Mouse (Mus musculus) embryonic facial prominence, embryonic 10.5 days (tissue): ENCODE data around the gene Lrrc61. TPM values are rescaled to one million over a fixed set of nuclear protein-coding genes. Genes with fewer than 3 reads are reported as not detected.
"Not testable (repeated sequence)": the region's sequence is repeated elsewhere in the genome, so short reads cannot be mapped to it uniquely, and the experiment has no call there.

Experiments
- DNase-seq: peaks from one replicate; pipeline ENCODE4 v3.0.0-alpha.2; 2017; ENCODE audit warnings: low spot score
- H3K27ac ChIP-seq: fragments of 300-500 bp; sonication (generic); replicated peaks from 2 replicates; pipeline ENCODE4 v1.5.1; 2016; ENCODE audit warnings: mild to moderate bottlenecking
- H3K27me3 ChIP-seq: fragments of 300-500 bp; sonication (generic); replicated peaks from 2 replicates; pipeline ENCODE4 v1.6.1; 2016; ENCODE audit warnings: low read depth, mild to moderate bottlenecking; ENCODE audit not compliant: poor library complexity, severe bottlenecking
- H3K36me3 ChIP-seq: fragments of 300-500 bp; sonication (generic); replicated peaks from 2 replicates; pipeline ENCODE4 v1.6.1; 2016; ENCODE audit warnings: mild to moderate bottlenecking, moderate library complexity
- H3K4me1 ChIP-seq: fragments of 300-500 bp; sonication (generic); 2 replicates; pipeline ENCODE4 v1.6.1; 2016
- H3K4me3 ChIP-seq: fragments of 300-500 bp; sonication (generic); 2 replicates; pipeline ENCODE4 v1.5.1; 2016; ENCODE audit warnings: mild to moderate bottlenecking, moderate library complexity
- H3K9me3 ChIP-seq: fragments of 300-500 bp; sonication (generic); 2 replicates; pipeline ENCODE4 v1.6.1; 2016; ENCODE audit warnings: mild to moderate bottlenecking
- WGBS: fragments of 180-500 bp; shearing (Covaris S2); methylation state at CpG from one replicate; pipeline ENCODE4 v1.1.7; 2016; 5-methylcytosine and 5-hydroxymethylcytosine counted together
- polyA plus RNA-seq: library from polyadenylated mRNA; unstranded; fragments of >200 nt; fragmentation: Nextera tagmentation; extraction: Ambion mirVana; gene quantifications from 2 replicates; pipeline ENCODE4 v1.2.1, GENCODE M21; 2016

Gene Lrrc61
- polyA plus RNA-seq, result 17.7 and 18.9 TPM in 2 replicates

DNA sequence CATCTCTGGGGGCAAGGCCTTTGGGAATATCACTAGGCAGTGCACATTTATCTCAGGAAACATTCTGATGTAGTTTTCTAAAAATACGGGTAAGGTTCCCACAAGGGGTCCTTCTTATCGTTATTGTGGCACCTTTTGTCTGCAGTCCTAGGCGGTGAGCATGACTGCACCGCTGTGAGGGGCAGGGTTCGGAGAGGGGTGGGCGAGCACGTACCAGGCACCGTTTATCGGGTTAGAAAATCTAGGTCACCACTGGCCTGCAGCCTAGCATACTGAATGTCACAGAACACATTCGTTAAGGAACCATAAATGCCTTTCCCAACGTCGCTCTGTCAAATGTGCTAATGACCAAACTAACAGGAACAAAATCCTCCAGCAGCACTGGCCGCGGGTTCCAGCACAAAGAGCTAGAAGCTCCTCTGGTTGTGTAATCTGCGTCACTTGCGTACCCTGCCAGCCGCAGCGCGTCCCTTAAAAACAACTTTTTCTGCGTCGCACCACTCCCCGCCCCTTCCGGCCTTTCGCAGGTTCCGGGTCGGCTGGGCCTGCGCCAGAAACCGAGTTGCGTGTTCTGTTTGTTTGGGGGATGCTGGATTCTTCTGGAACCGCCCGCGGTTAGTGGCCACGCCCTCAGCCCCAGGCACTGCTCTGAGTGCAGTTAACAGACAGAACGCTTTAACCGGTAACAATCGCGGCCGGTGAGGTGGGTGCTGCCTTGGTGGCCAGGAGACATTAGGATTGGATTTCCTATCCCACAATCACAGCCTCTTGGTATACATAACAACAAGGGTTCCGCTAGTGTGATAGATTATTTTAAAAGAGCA lies at the start of gene Lrrc61:
Gene Lrrc61, plus strand, starts transcription at position 517 of the 824 bp plus-strand sequence.
- Histone ChIP-seq H3K4me1 (peaks cover 19% of the 10 kb centered on the region), H3K27me3 (no peaks in the 10 kb centered on the region), H3K9me3 (no peaks in the 10 kb centered on the region), H3K36me3 (peaks cover 17% of the 10 kb centered on the region), H3K4me3 (peak within 1 kb of the TSS; percentile 63), H3K27ac (peak within 1 kb of the TSS; percentile 93)
- peak; percentile 93 for DNase-seq
- 1% methylated on average over 39 of the region's 39 CpGs for WGBS

DNA sequence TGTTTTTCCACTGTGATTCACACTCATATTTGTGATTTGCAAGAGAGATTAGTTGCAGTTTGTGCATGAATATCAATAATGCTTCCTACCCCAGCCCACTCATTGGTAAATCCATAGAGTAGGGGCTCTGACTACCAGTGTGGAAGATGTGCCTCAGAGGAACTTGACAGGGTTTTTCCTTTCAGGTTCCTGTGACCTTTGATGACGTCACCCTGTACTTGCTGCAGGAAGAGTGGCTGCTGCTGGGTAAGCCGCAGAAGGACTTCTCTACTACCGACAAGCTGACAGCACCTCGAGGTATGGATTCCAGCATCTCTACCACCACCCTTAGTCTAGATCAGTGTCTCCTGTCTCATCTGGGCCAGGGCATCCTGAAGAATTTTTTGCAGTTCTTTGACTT lies 46.5 kb upstream of the Lrrc61 start:
- peaks cover 34% of the 10 kb centered on the region for H3K36me3 ChIP-seq
- H3K4me1 ChIP-seq, result peaks cover 12% of the 10 kb centered on the region
- 86% methylated on average over 4 of the region's 4 CpGs for WGBS
- H3K4me3 ChIP-seq, result no peak overlapping the region
- H3K27ac ChIP-seq, result no peak overlapping the region
- no peaks in the 10 kb centered on the region for H3K9me3 ChIP-seq
- DNase-seq, result no peak
- no peaks in the 10 kb centered on the region for H3K27me3 ChIP-seq

DNA sequence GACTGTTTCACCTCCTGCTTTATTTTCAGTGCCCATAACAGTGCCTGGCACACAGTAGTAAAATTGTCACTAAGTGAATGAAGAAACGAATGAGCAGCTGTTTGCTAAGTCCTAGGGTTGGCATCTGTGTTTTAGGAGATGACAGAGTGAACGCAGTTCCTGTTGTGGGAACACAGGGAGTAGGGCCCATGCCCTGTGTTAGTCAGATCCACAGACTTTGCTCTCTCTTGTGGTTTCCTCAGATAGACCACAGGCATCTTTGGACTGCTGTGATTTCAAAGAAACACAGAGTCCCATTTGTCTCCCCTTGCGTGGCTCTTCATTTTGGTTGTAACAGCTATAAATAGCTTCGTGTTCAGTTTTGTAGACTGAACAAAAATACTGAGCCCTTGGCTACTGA lies 44.2 kb upstream of the Lrrc61 start:
- H3K4me3 ChIP-seq, result no peak overlapping the region
- no peak overlapping the region for H3K27ac ChIP-seq
- H3K9me3 ChIP-seq, result no peaks in the 10 kb centered on the region
- 88% methylated on average over 4 of the region's 4 CpGs for WGBS
- no peak for DNase-seq
- H3K36me3 ChIP-seq, result peaks cover 57% of the 10 kb centered on the region
- no peaks in the 10 kb centered on the region for H3K27me3 ChIP-seq
- peaks cover 3% of the 10 kb centered on the region; the same call in 1 of the 2 replicates for H3K4me1 ChIP-seq

DNA sequence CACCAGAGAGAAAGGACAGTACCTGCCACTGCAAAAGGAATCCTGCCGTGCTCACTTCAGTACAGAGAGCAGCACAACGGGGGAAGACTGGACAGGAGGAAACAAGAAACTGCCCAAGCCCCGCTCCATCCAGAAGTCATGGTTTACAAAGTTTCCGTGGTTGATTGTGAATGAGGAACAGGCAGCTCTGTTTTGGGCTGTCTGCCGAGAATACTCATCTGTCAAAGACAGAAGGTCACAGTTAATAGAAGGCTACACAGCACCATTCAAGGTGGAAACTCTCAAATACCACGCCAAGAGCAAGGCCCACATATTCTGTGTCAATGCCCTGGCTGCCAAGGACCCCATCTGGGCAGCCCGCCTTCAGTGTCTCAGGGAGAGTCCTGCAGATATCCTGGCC lies 42.7 kb upstream of the Lrrc61 start:
- WGBS, result 90% methylated on average over 7 of the region's 7 CpGs
- H3K36me3 ChIP-seq, result peaks cover 72% of the 10 kb centered on the region

DNA sequence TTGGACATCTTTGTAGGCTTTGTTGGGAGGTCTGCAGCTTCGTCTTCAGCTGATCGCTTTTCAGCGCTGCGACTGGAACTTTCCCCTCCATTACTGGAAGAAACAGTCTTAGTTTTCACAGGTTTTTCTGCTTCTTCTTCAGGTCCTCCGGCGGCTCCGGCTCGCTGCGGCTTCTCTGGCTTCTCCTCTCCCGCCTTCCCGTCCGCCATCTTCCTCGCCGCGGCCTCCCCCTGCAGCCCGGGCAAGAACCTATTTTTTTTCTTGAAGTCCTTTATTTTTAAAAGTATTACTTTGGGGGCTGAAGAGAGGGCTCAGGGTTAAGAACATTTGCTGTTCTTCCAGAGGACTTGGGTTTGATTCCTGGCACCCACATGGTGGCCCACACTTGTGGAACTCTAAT lies 29.7 kb upstream of the Lrrc61 start:
- H3K36me3 ChIP-seq, result peaks cover 28% of the 10 kb centered on the region
- not testable (repeated sequence) for DNase-seq, H3K27me3 ChIP-seq, H3K4me1 ChIP-seq, H3K27ac ChIP-seq, H3K4me3 ChIP-seq, H3K9me3 ChIP-seq
- WGBS, result 96% methylated on average over 16 of the region's 16 CpGs

More for the DNA sequence above, 42.7 kb upstream of the Lrrc61 start:
- no peak for DNase-seq
- no peak overlapping the region for H3K4me3 ChIP-seq
- no peaks in the 10 kb centered on the region for H3K27me3 ChIP-seq
- no peak overlapping the region for H3K27ac ChIP-seq
- no peaks in the 10 kb centered on the region for H3K4me1 ChIP-seq
- H3K9me3 ChIP-seq, result no peaks in the 10 kb centered on the region

DNA sequence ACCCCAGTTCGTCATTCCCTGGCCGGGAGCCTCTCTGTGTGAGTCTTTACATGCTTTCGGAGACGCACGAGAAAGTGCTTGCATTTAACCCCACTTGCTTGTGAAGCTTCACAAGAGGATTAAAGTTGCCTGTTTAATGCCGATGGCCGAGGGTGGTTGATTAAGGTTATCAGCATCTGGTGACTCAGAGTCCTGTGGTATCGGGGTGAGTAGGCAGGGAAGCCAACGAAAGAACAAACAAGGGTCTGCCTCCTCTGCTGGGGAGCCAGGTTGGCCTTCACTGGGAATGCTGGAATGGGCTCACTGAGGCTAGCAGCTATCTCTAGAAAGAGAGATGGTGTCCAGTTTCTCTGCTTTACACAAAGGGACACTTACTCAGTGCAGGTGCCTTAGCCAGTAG lies 26.7 kb upstream of the Lrrc61 start:
- Histone ChIP-seq H3K27me3 (no peaks in the 10 kb centered on the region), H3K36me3 (peaks cover 51% of the 10 kb centered on the region), H3K27ac (no peak overlapping the region), H3K4me1 (no peaks in the 10 kb centered on the region), H3K4me3 (no peak overlapping the region), H3K9me3 (no peaks in the 10 kb centered on the region)
- WGBS, result 91% methylated on average over 9 of the region's 9 CpGs
- DNase-seq, result no peak

DNA sequence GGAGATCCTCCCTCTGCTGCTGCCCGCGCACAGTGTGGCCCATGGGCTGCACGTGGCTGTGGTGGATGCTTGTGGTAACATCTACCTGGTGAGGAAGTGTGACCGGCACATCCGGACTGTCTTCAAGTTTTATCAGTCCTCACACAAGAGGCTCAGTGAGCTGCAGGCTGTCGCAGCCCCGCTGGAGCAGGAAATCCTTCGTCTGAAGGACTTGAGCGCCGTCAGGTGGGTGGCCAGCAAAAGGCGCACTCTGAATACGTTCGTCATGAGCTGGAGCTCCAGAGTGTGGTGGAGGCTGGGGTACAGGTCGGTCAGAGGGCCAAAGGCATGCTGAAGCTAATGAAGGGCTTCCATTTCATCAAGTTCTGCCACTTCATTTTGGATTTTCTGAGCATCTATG lies 25.3 kb upstream of the Lrrc61 start:
- Histone ChIP-seq H3K4me3 (no peak overlapping the region), H3K27ac (no peak overlapping the region), H3K4me1 (no peaks in the 10 kb centered on the region), H3K27me3 (no peaks in the 10 kb centered on the region), H3K9me3 (no peaks in the 10 kb centered on the region), H3K36me3 (peaks cover 51% of the 10 kb centered on the region)
- 75% methylated on average over 14 of the region's 14 CpGs for WGBS
- peak; percentile 17 for DNase-seq

DNA sequence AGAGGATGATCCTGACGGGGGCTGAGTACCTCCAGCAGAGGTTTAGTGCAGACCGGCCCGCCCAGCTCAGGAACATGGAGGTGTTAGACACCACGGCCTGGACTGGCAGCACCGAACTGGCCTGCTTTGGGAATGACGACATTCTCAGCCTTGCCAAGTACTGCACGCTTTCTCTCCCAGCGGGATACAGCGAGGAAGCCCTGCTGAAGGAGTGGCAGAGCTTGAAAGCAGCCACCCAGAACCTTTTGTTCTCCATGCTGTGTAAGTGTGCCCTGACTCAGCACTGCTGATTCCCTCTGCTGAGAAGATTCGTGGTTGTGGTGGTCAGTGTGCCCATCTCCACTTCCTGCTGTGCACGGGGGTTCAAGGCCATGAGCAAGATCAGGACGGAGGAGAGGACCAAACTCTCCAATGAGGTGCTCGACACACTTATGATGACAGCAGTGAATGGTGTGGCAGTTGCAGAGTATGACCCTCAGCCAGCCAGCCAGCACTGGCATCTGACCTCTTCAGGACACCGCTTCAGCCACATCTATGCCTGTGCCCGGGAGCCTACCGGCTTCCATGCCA lies 24.6 kb upstream of the Lrrc61 start:
- H3K4me3 ChIP-seq, result no peak overlapping the region
- WGBS, result 92% methylated on average over 16 of the region's 16 CpGs
- H3K4me1 ChIP-seq, result no peaks in the 10 kb centered on the region
- peaks cover 50% of the 10 kb centered on the region for H3K36me3 ChIP-seq
- DNase-seq, result no peak
- 0 out of 2 replicates have a peak, but pooled peaks cover 1% of the 10 kb centered on the region for H3K27me3 ChIP-seq
- H3K9me3 ChIP-seq, result no peaks in the 10 kb centered on the region
- H3K27ac ChIP-seq, result no peak overlapping the region

DNA sequence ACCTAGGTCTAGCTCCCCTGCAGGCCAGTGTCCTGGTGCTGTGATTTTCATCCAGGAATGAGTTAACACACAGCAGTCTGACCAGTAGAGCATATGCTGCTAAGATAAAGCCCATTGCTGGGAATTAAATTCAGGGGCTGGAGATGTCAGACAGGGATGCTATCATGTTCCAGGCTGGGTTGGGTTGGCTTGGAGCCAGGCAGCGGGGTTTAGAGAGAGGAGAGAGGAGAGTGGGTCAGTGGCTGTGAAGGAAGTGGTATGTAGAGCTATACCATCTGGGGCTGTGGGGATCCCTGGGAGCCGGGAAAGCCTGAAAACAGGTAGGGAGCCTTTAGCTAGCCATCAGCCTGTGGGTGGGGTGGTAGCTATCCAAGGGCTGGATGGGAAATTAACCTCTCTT lies 23.7 kb upstream of the Lrrc61 start:
- no peaks in the 10 kb centered on the region for H3K9me3 ChIP-seq
- no peaks in the 10 kb centered on the region for H3K4me1 ChIP-seq
- DNase-seq, result no peak
- H3K27me3 ChIP-seq, result 0 out of 2 replicates have a peak, but pooled peaks cover 6% of the 10 kb centered on the region
- H3K4me3 ChIP-seq, result no peak overlapping the region
- WGBS, result 80% methylated on average over 2 of the region's 2 CpGs
- H3K27ac ChIP-seq, result no peak overlapping the region
- H3K36me3 ChIP-seq, result peaks cover 45% of the 10 kb centered on the region

DNA sequence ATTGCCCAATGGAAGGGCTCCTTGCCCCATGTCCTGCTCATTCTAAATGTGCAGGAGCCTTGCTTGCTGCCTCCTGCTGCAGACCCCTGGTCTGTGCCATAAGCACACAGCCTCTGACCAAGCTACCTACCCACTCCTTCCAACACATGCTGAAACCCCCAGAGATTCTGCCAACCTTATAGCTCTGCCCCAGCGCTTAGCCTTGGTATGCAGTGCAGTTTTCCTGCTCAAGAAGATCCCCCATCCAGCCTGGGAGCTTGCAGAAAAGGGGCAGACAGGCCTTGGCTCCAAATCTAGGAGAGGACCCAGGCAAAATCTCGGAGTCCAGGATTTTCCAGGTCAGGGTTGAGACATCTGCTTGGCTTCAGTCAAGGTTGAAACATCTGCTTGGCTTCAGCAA lies 21.1 kb upstream of the Lrrc61 start:
- Histone ChIP-seq H3K4me3 (no peak overlapping the region), H3K27ac (no peak overlapping the region), H3K4me1 (peaks cover 25% of the 10 kb centered on the region), H3K36me3 (peaks cover 37% of the 10 kb centered on the region), H3K27me3 (0 out of 2 replicates have a peak, but pooled peaks cover 6% of the 10 kb centered on the region), H3K9me3 (no peaks in the 10 kb centered on the region)
- no peak for DNase-seq
- WGBS, result 84% methylated on average over 2 of the region's 2 CpGs

DNA sequence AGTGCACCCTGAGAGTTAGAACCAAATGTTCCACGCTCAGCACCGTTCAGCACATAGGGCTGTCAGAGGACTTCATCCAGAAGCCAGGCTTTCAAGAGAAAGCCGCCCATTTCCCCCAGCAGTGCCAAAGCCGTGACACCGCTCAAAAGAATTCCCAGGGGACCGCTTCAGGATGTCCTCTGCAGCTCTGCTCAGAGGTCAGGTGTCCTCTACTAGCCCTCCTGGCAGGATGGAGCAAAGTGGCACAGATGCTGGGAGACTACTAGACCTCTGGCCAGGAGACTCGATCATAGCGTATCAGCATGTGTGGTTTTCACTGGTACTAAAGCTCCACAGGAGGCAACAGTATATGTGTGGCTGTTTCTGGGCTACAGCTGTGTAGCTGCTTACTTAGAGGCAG lies 19.7 kb upstream of the Lrrc61 start:
- peaks cover 23% of the 10 kb centered on the region for H3K36me3 ChIP-seq
- H3K9me3 ChIP-seq, result no peaks in the 10 kb centered on the region
- H3K27me3 ChIP-seq, result 0 out of 2 replicates have a peak, but pooled peaks cover 6% of the 10 kb centered on the region
- DNase-seq, result no peak
- 86% methylated on average over 8 of the region's 8 CpGs for WGBS
- H3K4me3 ChIP-seq, result no peak overlapping the region
- peaks cover 27% of the 10 kb centered on the region for H3K4me1 ChIP-seq
- H3K27ac ChIP-seq, result no peak overlapping the region

DNA sequence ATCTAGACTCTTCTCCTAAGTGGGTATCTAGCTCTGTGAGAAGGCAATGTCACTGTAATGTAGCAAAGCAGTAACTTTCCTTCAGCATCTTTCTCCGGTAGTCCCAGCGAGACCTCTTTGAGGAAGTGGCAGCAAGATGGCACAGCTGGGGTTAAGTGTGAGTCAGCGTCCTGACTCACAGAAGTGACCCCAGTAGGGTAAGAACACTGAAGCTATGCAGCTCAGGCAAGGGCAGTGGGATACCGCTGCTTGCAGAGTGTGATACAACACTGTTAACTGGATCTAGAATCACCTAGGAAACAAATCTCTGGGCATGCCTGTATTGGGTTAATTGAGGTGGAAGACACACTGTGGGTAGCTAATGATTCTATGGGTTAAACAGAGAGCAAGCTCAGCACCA lies 18.5 kb upstream of the Lrrc61 start:
- no peak overlapping the region for H3K27ac ChIP-seq
- H3K4me3 ChIP-seq, result no peak overlapping the region
- H3K4me1 ChIP-seq, result peaks cover 39% of the 10 kb centered on the region
- H3K27me3 ChIP-seq, result 0 out of 2 replicates have a peak, but pooled peaks cover 6% of the 10 kb centered on the region
- DNase-seq, result no peak
- no peaks in the 10 kb centered on the region for H3K9me3 ChIP-seq
- WGBS, result 82% methylated on average over 4 of the region's 4 CpGs
- peaks cover 21% of the 10 kb centered on the region for H3K36me3 ChIP-seq
